Mouse (Mus musculus) embryonic facial prominence, embryonic 13.5 days (tissue): ENCODE measurements at regions not wholly inside any gene's neighbourhood (a gene's known extent, or its start where the extent isn't known, plus 50 kb on each side); places are given as distances from the start of the nearest gene placed in this dataset.

ENCODE experiments used
- ATAC-seq: fragments of 200-750 bp; cut with Nextera tagmentation; 2 replicates; pipeline ENCODE4 v1.8.0; 2017; ENCODE audit warnings: low read depth; ENCODE audit not compliant: insufficient number of reproducible peaks, insufficient read depth, low FRiP score, low TSS enrichment
- H3K27ac ChIP-seq: fragments of 300-500 bp; sonication (generic); 2 replicates; pipeline ENCODE4 v1.5.1; 2015; ENCODE audit warnings: moderate library complexity, mild to moderate bottlenecking, inconsistent platforms
- H3K27me3 ChIP-seq: fragments of 300-500 bp; sonication (generic); 2 replicates; pipeline ENCODE4 v1.6.1; 2015; ENCODE audit warnings: mild to moderate bottlenecking, inconsistent platforms
- H3K36me3 ChIP-seq: fragments of 300-500 bp; sonication (generic); 2 replicates; pipeline ENCODE4 v1.6.1; 2015; ENCODE audit warnings: mild to moderate bottlenecking, inconsistent platforms
- H3K4me1 ChIP-seq: fragments of 300-500 bp; sonication (generic); 2 replicates; pipeline ENCODE4 v1.6.1; 2015; ENCODE audit warnings: inconsistent platforms
- H3K4me2 ChIP-seq: fragments of 300-500 bp; sonication (generic); 2 replicates; pipeline ENCODE4 v1.6.1; 2015; ENCODE audit warnings: moderate library complexity, mild to moderate bottlenecking, inconsistent platforms
- H3K4me3 ChIP-seq: fragments of 300-500 bp; sonication (generic); 2 replicates; pipeline ENCODE4 v1.5.1; 2015; ENCODE audit warnings: mild to moderate bottlenecking, inconsistent platforms
- H3K9ac ChIP-seq: fragments of 300-500 bp; sonication (generic); 2 replicates; pipeline ENCODE4 v1.6.1; 2015; ENCODE audit warnings: mild to moderate bottlenecking, inconsistent platforms
- H3K9me3 ChIP-seq: fragments of 300-500 bp; sonication (generic); 2 replicates; pipeline ENCODE4 v1.6.1; 2016; ENCODE audit warnings: inconsistent platforms
- WGBS: fragments of 180-500 bp; shearing (Covaris S2); methylation state at CpG from one replicate; pipeline ENCODE4 v1.1.7; 2015; ENCODE audit warnings: mixed read lengths; 5-methylcytosine and 5-hydroxymethylcytosine counted together

DNA sequence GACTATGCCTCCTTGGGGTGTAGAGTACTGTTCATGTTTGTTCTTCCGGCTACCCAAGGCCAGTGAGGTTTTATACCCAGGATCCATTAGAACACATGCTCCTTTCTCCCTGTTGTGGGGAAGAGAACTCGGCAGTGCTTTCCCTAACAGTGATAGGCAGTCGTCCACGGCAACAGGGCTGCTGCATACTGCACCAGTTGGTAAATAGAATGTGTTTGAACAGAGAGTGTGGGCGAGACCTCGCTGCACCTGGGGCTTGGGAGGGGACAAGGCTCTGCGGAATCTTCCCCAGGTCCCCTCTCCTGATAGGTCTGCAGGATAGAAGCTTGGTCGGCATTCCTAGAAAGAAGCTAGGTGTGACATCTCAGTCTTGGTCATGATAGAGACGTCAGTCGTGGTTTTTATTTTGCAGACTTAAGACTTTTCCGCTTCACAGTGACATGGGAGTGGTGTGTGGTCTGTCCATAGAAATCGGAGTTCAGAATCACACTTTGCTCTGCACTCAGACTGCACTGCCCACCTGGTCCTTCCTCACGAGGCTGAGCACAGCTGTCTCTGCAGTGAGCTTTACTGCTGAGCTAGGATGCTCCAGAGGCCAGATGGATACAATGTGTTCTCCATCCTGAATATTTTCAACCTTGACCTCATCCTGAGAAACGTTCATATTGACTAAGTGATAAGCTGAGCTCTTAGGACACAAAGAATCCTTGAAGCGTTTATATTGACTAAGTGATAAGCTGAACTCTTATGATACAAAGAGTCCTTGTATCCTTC lies 162.8 kb upstream of the Ubl3 start:
- 77% methylated on average over 15 of the region's 15 CpGs for WGBS
- Histone ChIP-seq H3K4me2 (no peak overlapping the region), H3K4me1 (no peaks in the 10 kb centered on the region), H3K36me3 (no peaks in the 10 kb centered on the region), H3K27ac (no peak overlapping the region), H3K27me3 (no peaks in the 10 kb centered on the region), H3K9me3 (0 out of 2 replicates have a peak, but pooled peaks cover 8% of the 10 kb centered on the region), H3K4me3 (no peak overlapping the region), H3K9ac (no peak overlapping the region)
- ATAC-seq: no peak

DNA sequence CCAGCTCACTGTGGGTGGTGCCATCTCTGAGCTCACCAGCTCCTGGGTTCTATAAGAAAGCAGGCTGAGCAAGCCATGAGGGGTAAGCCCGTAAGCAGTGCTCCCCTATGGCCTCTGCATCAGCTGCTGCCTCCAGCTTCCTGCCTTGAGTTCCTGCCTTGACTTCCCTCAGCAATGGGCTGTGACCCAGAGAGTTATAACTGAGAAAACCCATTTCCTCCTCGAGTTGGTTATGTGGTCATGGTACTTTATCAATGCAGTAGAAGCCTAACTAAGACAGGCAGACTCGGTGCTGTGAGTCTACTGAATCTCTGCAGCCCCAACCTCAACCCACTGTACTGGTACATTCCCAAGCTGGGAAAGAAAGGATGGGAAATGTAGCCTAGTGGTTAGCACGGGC lies 162.2 kb upstream of the Ubl3 start:
- Histone ChIP-seq H3K4me2 (no peak overlapping the region), H3K27ac (no peak overlapping the region), H3K4me1 (no peaks in the 10 kb centered on the region), H3K36me3 (no peaks in the 10 kb centered on the region), H3K9ac (no peak overlapping the region), H3K4me3 (no peak overlapping the region), H3K9me3 (0 out of 2 replicates have a peak, but pooled peaks cover 8% of the 10 kb centered on the region), H3K27me3 (no peaks in the 10 kb centered on the region)
- ATAC-seq: no peak
- WGBS: 80% methylated on average over 4 of the region's 4 CpGs

DNA sequence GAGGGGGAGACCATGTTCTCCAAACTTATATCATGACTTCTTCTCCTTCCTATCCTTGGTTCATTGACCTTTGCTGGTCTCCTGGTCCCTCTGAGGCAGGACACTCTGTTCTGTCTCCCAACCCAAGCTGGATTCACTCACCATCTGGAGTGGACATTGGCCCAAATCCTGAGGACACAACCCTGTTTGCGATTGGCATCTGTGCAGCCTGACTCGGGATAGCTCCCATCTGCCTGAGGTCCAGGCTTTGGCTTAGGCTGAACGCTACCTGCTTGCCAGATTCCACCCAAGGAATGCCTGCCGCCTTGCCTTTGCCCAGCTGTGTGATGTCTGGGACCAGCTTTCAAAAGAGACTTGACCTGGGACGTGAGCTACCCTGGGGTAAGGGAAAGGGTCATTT lies 161.2 kb upstream of the Ubl3 start:
- WGBS: 90% methylated on average over 5 of the region's 5 CpGs
- H3K27me3 ChIP-seq: no peaks in the 10 kb centered on the region
- 0 out of 2 replicates have a peak, but pooled peaks cover 5% of the 10 kb centered on the region for H3K9me3 ChIP-seq
- H3K36me3 ChIP-seq: no peaks in the 10 kb centered on the region
- no peak overlapping the region for H3K27ac ChIP-seq
- ATAC-seq: no peak
- no peak overlapping the region for H3K4me3 ChIP-seq
- no peak overlapping the region for H3K4me2 ChIP-seq
- H3K4me1 ChIP-seq: peaks cover 5% of the 10 kb centered on the region
- no peak overlapping the region for H3K9ac ChIP-seq

DNA sequence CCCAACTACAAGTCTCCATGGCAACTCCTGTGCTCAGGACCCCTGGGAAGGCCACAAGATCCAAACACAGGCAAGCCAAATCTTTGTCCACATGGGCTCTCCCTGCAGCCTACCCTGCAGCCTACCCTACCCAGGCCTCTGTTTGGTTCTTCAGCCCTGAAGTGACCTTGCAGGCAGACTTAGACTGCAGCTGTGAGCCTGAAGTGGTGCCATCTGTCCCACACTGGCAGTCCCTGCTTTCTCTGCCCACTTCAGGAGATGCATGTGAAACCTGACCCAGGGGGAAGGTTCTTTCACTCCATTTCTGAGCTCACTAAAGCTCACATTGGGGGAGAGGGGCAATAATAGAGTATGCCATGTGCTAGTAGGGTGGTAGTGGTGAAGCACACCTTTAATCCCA lies 160.4 kb upstream of the Ubl3 start:
- H3K27ac ChIP-seq: no peak overlapping the region
- no peak for ATAC-seq
- H3K4me1 ChIP-seq: peaks cover 13% of the 10 kb centered on the region
- H3K4me2 ChIP-seq: no peak overlapping the region
- no peak overlapping the region for H3K4me3 ChIP-seq
- H3K27me3 ChIP-seq: no peaks in the 10 kb centered on the region
- H3K9ac ChIP-seq: no peak overlapping the region
- H3K36me3 ChIP-seq: no peaks in the 10 kb centered on the region
- 0 out of 2 replicates have a peak, but pooled peaks cover 3% of the 10 kb centered on the region for H3K9me3 ChIP-seq

DNA sequence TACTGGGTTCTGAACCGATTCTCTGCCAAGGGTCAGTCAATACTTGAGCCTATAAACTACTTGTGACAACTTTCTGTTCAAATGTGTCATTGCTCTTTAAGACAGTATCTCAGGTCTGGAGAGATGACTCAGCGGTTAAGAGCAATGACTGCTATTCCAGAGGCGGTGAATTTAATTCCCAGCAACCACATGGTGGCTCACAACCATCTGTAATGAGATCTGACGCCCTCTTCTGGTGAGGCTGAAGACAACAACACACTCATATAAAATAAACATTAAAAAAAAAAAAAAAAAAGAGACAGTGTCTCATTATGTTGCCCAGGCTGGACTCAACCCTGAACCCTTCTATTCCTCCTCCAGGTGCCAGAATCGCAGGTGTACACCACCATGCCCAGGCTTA lies 159.0 kb upstream of the Ubl3 start:
- H3K27me3 ChIP-seq: no peaks in the 10 kb centered on the region
- no peak overlapping the region for H3K4me3 ChIP-seq
- no peak for ATAC-seq
- H3K9me3 ChIP-seq: 0 out of 2 replicates have a peak, but pooled peaks cover 3% of the 10 kb centered on the region
- no peak overlapping the region for H3K4me2 ChIP-seq
- H3K36me3 ChIP-seq: no peaks in the 10 kb centered on the region
- peaks cover 17% of the 10 kb centered on the region for H3K4me1 ChIP-seq
- H3K27ac ChIP-seq: no peak overlapping the region
- 78% methylated on average over 5 of the region's 5 CpGs for WGBS
- no peak overlapping the region for H3K9ac ChIP-seq

DNA sequence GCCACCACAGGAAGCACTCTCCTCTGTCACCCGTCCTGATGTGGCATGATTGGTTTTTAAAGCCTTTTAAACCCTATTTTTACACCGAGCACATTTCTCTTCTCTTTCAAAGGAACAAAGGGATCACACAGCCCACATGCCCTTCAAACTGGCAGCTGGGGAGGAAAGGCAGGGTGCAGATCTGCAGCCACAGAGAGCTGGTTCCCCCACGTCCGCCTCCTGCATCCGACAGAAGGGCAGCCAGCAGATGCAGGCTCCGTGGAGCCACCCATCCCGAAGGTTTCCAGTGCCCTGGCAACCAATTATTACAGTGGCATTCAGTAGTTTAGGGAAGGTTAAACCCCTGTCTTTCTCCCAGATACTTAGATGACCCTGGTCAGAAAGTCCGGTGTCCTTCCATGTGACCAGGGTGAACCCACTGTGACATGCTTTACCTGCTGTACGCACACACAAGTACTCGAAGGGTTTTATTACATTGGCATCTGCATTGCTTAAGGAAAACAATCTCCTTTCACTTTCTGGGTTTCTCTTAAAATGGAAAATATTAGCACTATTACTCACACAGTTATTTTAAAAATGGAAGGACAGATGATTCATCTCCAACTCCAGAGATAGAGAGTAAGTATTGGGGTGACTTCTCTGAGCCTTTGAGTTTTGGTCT lies 156.7 kb upstream of the Ubl3 start:
- ATAC-seq: no peak
- no peaks in the 10 kb centered on the region for H3K36me3 ChIP-seq
- H3K27ac ChIP-seq: no peak overlapping the region
- WGBS: 37% methylated on average over 10 of the region's 10 CpGs
- H3K27me3 ChIP-seq: no peaks in the 10 kb centered on the region
- 0 out of 2 replicates have a peak, but pooled peaks cover 3% of the 10 kb centered on the region for H3K9me3 ChIP-seq
- H3K9ac ChIP-seq: no peak overlapping the region
- no peak overlapping the region for H3K4me2 ChIP-seq
- peaks cover 17% of the 10 kb centered on the region for H3K4me1 ChIP-seq
- no peak overlapping the region for H3K4me3 ChIP-seq

DNA sequence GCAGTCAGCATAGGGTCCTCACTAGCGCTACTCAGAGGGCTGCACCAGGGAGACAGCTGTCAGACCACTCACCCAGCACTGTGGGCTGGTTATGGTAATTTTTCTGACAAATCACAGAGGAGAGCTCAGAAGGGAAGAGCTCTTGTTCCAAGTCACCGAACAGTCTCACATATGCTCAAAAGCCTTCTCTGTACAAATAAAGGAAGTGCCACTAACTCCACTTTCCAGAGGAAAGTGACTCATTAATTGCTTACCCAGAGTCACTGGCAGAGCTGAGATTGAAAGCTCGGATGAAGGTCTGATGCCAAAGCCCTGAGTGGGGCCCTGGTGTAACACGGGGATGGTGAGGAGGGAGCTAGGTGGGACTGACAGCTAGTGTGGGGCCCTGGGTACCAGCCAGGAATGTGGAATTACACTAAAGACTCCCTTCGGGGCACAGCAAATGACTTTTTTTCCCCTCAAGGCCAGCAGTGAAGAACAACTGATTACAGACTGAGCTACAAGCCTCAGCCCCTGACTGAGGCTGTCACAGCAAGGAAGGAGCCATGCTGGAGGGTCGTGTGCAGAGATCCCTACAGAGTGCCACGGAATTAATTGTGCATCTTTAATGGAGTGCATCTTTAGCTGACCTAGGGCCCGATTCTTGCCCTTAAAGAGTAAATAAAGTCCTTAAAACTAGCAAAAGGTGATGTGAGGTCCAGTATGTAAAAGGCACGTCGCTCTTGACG lies 155.6 kb upstream of the Ubl3 start:
- 22% methylated on average over 11 of the region's 11 CpGs for WGBS
- ATAC-seq: peak; percentile 62; the same call in 1 of the 2 replicates
- H3K36me3 ChIP-seq: no peaks in the 10 kb centered on the region
- no peaks in the 10 kb centered on the region for H3K27me3 ChIP-seq
- H3K4me1 ChIP-seq: peaks cover 20% of the 10 kb centered on the region
- 0 out of 2 replicates have a peak, but pooled peaks cover 3% of the 10 kb centered on the region for H3K9me3 ChIP-seq
- peak overlapping the region; percentile 39; the same call in 1 of the 2 replicates for H3K27ac ChIP-seq
- H3K9ac ChIP-seq: no peak overlapping the region
- H3K4me2 ChIP-seq: no peak overlapping the region
- H3K4me3 ChIP-seq: no peak overlapping the region

DNA sequence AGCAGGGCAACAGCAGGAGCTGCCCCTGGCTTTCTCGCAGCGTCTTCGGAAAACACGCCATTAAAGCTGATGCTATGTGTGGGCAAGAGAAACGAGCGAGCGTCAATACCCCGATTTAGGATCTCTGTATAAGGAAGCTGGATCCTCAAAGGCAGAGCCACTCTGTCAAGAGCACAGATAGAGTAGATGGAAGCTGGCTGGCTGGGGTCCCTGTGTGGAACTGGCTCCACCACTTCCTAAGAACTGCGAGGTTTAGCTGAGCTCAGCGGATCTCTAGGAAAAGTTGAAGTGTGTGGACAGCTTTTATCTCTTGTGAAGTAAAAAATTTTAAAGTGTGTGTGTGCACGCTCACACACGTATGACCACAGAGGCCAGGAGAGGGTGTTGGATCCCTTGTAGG lies 154.7 kb upstream of the Ubl3 start:
- Histone ChIP-seq H3K4me1 (peaks cover 20% of the 10 kb centered on the region), H3K9ac (no peak overlapping the region), H3K9me3 (0 out of 2 replicates have a peak, but pooled peaks cover 3% of the 10 kb centered on the region), H3K27ac (no peak overlapping the region), H3K4me2 (no peak overlapping the region), H3K27me3 (no peaks in the 10 kb centered on the region), H3K36me3 (no peaks in the 10 kb centered on the region), H3K4me3 (no peak overlapping the region)
- WGBS: 80% methylated on average over 12 of the region's 12 CpGs
- ATAC-seq: no peak

DNA sequence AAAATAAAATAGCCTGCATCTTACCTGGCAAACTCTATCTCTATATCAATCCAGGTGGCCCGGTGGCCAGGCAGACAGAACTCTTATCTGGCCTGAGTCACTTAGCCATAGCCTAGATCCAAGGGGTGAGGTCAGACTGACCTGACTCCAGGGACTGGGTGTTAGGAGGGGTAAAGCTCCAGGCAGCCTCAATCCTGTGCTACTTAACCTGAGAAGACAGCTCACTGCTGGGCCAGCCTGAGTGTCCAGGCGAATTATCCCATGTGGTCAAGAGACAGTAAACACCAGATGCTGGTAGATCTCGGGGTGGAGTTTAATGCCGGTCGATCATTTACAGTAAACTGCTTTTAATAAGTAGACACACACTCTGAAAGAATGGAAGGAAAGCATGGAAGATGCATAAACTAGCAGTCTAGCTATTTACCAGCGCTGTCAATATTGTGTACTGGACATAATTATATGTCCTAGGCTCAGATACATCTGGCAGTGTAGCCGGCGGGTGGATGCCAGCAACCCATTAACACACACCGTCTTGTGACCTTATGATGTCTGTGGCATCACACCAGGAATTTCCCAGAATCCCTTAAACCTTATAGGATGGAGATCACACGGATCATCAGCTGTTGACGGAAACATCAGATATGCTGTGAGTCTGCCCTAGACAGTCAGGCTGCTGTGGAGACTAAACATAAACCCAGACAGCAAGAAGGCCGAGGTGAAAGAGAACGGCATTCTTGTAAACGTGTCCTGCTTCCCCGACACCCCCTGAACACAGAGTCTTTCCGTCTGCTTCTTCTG lies 153.9 kb upstream of the Ubl3 start:
- peaks cover 26% of the 10 kb centered on the region for H3K4me1 ChIP-seq
- ATAC-seq: no peak
- no peak overlapping the region for H3K4me2 ChIP-seq
- H3K4me3 ChIP-seq: no peak overlapping the region
- no peaks in the 10 kb centered on the region for H3K27me3 ChIP-seq
- H3K27ac ChIP-seq: no peak overlapping the region
- 79% methylated on average over 16 of the region's 16 CpGs for whole genome bisulfite sequencing
- H3K9me3 ChIP-seq: 0 out of 2 replicates have a peak, but pooled peaks cover 3% of the 10 kb centered on the region
- no peaks in the 10 kb centered on the region for H3K36me3 ChIP-seq
- H3K9ac ChIP-seq: no peak overlapping the region

DNA sequence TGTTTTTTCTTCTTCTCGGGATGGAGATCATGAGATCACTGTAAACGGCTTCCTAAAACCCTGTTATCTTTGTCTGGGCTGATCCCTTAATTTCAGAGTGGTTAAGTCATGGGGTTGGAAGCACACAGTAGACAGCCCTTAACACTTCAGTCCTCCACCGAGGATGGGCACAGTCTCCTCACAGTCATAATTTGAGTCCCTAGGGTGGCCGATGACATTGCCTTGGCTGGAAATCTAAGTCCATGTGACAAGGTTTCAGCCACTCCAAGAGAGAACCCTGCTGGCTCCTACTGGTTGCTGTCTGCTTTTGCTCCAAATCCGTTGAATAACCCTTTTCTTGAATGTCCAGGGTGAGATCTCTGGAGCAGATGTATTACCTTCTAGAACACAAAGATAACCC lies 152.2 kb upstream of the Ubl3 start:
- H3K4me1 ChIP-seq: peaks cover 26% of the 10 kb centered on the region
- H3K9ac ChIP-seq: no peak overlapping the region
- ATAC-seq: no peak
- H3K27me3 ChIP-seq: no peaks in the 10 kb centered on the region
- no peaks in the 10 kb centered on the region for H3K36me3 ChIP-seq
- 62% methylated on average over 5 of the region's 5 CpGs for WGBS
- H3K4me2 ChIP-seq: no peak overlapping the region
- no peak overlapping the region for H3K27ac ChIP-seq
- no peaks in the 10 kb centered on the region for H3K9me3 ChIP-seq
- H3K4me3 ChIP-seq: no peak overlapping the region

DNA sequence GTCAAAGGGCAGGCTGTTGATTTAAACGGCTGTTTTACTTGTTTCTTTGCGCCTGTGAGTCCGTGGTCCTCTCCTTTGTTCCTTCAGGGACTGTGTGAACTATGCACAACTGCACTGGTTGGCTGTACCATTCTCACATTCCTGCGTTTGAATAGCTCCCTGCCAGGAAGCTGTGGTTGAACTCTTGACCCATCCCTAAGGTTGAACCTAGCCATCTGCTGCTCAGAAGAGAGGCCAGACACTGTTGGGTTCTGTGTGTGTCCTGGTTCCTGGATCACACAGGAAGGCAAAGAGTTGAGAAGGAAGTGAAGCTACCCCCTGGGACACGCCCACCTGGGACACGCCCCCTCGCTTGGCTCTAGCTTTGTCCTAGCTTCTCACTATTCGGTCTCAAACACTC lies 149.3 kb upstream of the Ubl3 start:
- Histone ChIP-seq H3K4me2 (no peak overlapping the region), H3K9me3 (no peaks in the 10 kb centered on the region), H3K27me3 (no peaks in the 10 kb centered on the region), H3K27ac (no peak overlapping the region), H3K9ac (no peak overlapping the region), H3K4me1 (peaks cover 17% of the 10 kb centered on the region), H3K36me3 (no peaks in the 10 kb centered on the region), H3K4me3 (no peak overlapping the region)
- WGBS: 35% methylated on average over 8 of the region's 8 CpGs
- ATAC-seq: no peak
